Mouse (Mus musculus) embryonic facial prominence, embryonic 11.5 days (tissue): ENCODE measurements around the gene Fam207a. TPM values are rescaled to one million over a fixed set of nuclear protein-coding genes. Genes with fewer than 3 reads are reported as not detected.

Experiments used
- ATAC-seq: fragments of 200-750 bp; cut with Nextera tagmentation; replicated peaks from 2 replicates; pipeline ENCODE4 v1.8.0; 2017; ENCODE audit warnings: low read depth; ENCODE audit not compliant: insufficient number of reproducible peaks, low FRiP score, low TSS enrichment
- DNase-seq: peaks from one replicate; pipeline ENCODE4 v3.0.0-alpha.2; 2015; ENCODE audit warnings: low spot score
- H3K27ac ChIP-seq: fragments of 300-500 bp; sonication (generic); replicated peaks from 2 replicates; pipeline ENCODE4 v1.5.1; 2014; ENCODE audit warnings: mild to moderate bottlenecking, low read depth, low read length, control low read depth
- H3K27me3 ChIP-seq: fragments of 300-500 bp; sonication (generic); 2 replicates; pipeline ENCODE4 v1.6.1; 2014; ENCODE audit warnings: mild to moderate bottlenecking, low read length, moderate library complexity, mixed read lengths; ENCODE audit not compliant: control insufficient read depth, insufficient read depth
- H3K36me3 ChIP-seq: fragments of 300-500 bp; sonication (generic); replicated peaks from 2 replicates; pipeline ENCODE4 v1.6.1; 2014; ENCODE audit warnings: low read depth, mild to moderate bottlenecking, low read length, moderate library complexity, mixed read lengths; ENCODE audit not compliant: control insufficient read depth, insufficient read depth
- H3K4me1 ChIP-seq: fragments of 300-500 bp; sonication (generic); 2 replicates; pipeline ENCODE4 v1.6.1; 2014; ENCODE audit warnings: low read length, mixed read lengths; ENCODE audit not compliant: control insufficient read depth, insufficient read depth
- H3K4me2 ChIP-seq: fragments of 300-500 bp; sonication (generic); 2 replicates; pipeline ENCODE4 v1.6.1; 2014; ENCODE audit warnings: low read depth, mild to moderate bottlenecking, control low read depth, low read length, moderate library complexity
- H3K4me3 ChIP-seq: fragments of 300-500 bp; sonication (generic); 2 replicates; pipeline ENCODE4 v1.5.1; 2014; ENCODE audit warnings: low read depth, low read length, control low read depth
- H3K9ac ChIP-seq: fragments of 300-500 bp; sonication (generic); replicated peaks from 2 replicates; pipeline ENCODE4 v1.6.1; 2014; ENCODE audit warnings: mild to moderate bottlenecking, control low read depth, low read length
- H3K9me3 ChIP-seq: fragments of 300-500 bp; sonication (generic); replicated peaks from 2 replicates; pipeline ENCODE4 v1.6.1; 2016; ENCODE audit warnings: mild to moderate bottlenecking, low read length, inconsistent platforms, mixed read lengths; ENCODE audit not compliant: control insufficient read depth
- WGBS: fragments of 180-500 bp; shearing (Covaris S2); extraction: QIAGEN DNeasy Blood & Tissue Kit; methylation state at CpG from one replicate; pipeline ENCODE4 v1.1.7; 2014; 5-methylcytosine and 5-hydroxymethylcytosine counted together
- polyA plus RNA-seq: library from polyadenylated mRNA; unstranded; fragments of >200 nt; fragmentation: Nextera tagmentation; extraction: Ambion mirVana; gene quantifications from 2 replicates; pipeline ENCODE4 v1.2.1, GENCODE M21; 2014

Gene Fam207a
- polyA plus RNA-seq, 1 experiment from 2014 or later, result 40.6 TPM

DNA sequence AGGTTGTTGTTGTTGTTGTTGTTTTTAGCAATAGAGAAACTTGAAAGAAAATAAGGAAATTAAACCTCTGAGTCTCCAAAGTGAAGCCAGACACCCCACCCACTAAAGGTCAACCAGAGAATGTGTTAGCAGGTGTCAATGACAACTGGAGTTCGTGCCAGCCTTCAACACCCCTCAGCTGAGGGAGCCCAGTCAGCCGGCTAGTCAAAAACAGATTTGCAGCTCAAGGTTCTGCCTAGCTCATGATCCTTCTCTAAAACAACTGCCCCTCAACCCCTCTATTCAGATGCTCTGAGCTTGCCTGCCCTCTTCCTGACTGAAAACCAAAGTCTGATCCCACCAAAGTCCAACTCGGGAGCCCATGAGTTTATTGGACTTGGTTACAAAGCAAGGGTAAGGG lies 73.8 kb downstream of the Fam207a start:
- no peak overlapping the region for H3K27ac ChIP-seq
- no peak overlapping the region for H3K4me2 ChIP-seq
- no peaks in the 10 kb centered on the region for H3K9me3 ChIP-seq
- no peak overlapping the region for H3K4me3 ChIP-seq
- WGBS, result 72% methylated on average over 3 of the region's 3 CpGs
- H3K4me1 ChIP-seq, result no peaks in the 10 kb centered on the region; the same call in 1 of the 2 replicates
- no peaks in the 10 kb centered on the region for H3K27me3 ChIP-seq
- DNase-seq, result no peak
- no peak for ATAC-seq
- H3K36me3 ChIP-seq, result no peaks in the 10 kb centered on the region
- H3K9ac ChIP-seq, result no peak overlapping the region

DNA sequence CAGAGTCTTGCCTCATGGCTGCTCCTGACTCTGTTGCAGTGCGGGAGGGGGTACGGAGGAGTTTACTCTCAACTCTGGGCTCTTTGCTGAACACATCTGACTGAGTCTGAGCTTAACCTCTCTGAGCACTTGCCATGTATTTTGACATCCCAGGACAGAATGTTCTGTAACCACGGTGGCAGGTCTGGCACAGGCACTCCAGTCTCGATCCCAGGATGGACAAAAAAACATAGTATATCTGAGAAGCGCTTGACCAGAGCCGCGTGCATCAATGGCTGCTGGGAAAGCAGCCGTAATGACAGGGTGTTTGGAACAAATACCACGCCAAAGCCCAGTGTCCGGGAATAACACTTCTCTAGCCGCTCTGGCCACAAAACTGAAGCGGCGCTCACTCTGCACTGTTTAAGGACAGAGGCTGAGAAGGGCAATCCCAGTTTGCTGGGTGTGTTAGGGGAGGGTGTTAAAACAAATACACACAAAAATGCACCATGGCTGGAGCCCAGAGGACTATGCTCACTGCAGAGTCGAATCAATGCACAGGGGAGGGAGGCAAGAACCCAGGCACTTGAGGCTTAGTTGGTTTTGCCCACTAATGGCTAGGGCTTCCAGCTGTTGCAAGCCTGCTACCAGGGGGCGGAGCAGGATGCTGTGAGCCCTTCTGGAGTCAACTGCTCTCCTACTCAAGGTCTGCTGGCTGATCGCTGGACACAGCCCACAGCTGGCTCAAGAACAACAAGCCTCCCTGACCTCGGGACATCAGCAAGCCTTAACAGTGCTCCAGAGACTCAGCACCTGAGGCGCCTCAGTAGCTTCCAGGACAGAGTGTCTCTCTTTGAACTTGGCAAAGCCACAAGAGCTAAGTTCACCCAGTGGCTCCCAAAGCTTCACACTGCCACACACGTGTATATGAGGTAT lies 74.5 kb downstream of the Fam207a start:
- Histone ChIP-seq H3K27ac (no peak overlapping the region; the same call in 1 of the 2 replicates), H3K4me1 (no peaks in the 10 kb centered on the region; the same call in 1 of the 2 replicates), H3K4me2 (no peak overlapping the region), H3K9me3 (no peaks in the 10 kb centered on the region), H3K4me3 (no peak overlapping the region), H3K27me3 (no peaks in the 10 kb centered on the region), H3K36me3 (no peaks in the 10 kb centered on the region), H3K9ac (no peak overlapping the region)
- ATAC-seq (no peak), DNase-seq (no peak)
- WGBS, result 64% methylated on average over 19 of the region's 19 CpGs

DNA sequence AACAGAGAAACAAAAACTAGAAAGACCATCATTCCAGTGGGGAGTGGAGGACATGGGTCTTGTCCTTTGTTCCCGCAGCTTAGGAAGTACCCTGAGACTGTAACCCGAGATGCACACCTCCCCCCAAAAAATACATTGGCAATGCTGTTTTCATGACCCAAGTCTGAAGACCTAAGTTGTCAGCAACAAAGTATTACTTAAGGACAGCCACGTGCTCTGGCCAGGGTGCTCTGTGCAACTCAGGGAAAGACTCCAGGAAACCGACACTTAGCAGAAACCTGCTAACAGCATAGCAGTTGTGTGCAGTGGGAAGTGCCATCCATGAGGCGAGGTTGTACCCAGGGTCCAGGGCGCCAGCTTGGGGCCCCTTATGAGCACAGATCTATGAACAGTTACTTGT lies 75.3 kb downstream of the Fam207a start:
- no peaks in the 10 kb centered on the region for H3K27me3 ChIP-seq
- H3K4me1 ChIP-seq, result no peaks in the 10 kb centered on the region; the same call in 1 of the 2 replicates
- ATAC-seq, result no peak
- H3K9me3 ChIP-seq, result no peaks in the 10 kb centered on the region
- no peak overlapping the region for H3K4me3 ChIP-seq
- H3K9ac ChIP-seq, result no peak overlapping the region
- DNase-seq, result no peak
- H3K36me3 ChIP-seq, result no peaks in the 10 kb centered on the region
- H3K27ac ChIP-seq, result no peak overlapping the region
- no peak overlapping the region for H3K4me2 ChIP-seq
- WGBS, result 49% methylated on average over 6 of the region's 6 CpGs

DNA sequence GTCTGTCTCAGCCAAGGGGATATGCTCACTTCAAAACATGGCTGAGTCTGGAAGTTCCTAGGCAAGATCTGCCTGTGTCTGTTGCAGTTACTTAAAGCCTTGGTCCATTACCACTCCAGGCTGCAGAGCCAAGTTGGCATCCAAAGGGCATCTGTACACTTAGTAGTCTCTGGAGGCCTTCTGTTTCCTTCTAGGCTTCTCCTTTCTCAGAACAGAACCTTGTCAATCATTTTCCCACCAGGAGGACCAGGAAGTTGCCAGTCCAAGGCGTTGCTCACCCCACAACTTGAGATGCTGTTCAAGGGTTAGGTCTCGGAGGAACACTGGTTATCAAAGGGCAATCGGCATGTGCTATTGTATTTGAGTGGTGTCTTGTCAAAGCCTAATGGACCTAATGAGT lies 76.6 kb downstream of the Fam207a start:
- H3K27ac ChIP-seq, result no peak overlapping the region
- no peak for DNase-seq
- no peaks in the 10 kb centered on the region for H3K27me3 ChIP-seq
- H3K4me1 ChIP-seq, result no peaks in the 10 kb centered on the region; the same call in 1 of the 2 replicates
- no peaks in the 10 kb centered on the region for H3K36me3 ChIP-seq
- H3K4me3 ChIP-seq, result no peak overlapping the region
- no peak overlapping the region for H3K9ac ChIP-seq
- no peaks in the 10 kb centered on the region for H3K9me3 ChIP-seq
- no peak overlapping the region for H3K4me2 ChIP-seq
- WGBS, result 83% methylated on average over 3 of the region's 3 CpGs
- no peak for ATAC-seq

DNA sequence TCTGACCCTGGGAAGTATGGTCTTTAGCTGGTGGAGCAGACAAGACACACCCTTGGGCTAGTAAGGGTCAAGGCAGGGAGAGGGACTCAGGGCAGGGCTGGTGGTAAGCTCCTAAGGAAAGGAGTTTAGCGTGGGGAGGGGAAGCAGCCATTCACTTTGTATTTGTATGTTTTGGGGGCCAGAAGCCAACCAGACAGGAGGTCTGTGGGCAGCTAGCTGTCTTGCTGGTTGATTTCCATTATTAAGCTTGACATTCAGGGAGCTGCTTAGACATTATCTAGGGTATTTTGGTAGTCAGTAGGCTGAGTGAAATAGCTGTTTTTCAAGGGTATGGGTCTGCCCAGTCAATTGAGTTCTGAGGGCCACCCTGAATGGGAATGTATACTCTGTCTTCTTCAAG lies 77.6 kb downstream of the Fam207a start:
- Histone ChIP-seq H3K4me3 (no peak overlapping the region), H3K4me1 (no peaks in the 10 kb centered on the region; the same call in 1 of the 2 replicates), H3K36me3 (no peaks in the 10 kb centered on the region), H3K4me2 (no peak overlapping the region), H3K27me3 (no peaks in the 10 kb centered on the region), H3K9ac (no peak overlapping the region), H3K9me3 (no peaks in the 10 kb centered on the region), H3K27ac (no peak overlapping the region)
- WGBS, result 50% methylated on average over 1 of the region's 1 CpGs
- DNase-seq (no peak), ATAC-seq (no peak)

Other genes with a start within 250 kb of the Fam207a start
- gene Adarb1, start 97.5 kb downstream of the Fam207a start, polyA plus RNA-seq, result 3.6 and 4.4 TPM in 2 replicates
- 1.3 and 1.4 TPM in 2 replicates for gene Itgb2, start 14.5 kb upstream of the Fam207a start, polyA plus RNA-seq
- gene Pttg1ip, start 65.9 kb upstream of the Fam207a start, polyA plus RNA-seq, result 89.2 and 95.6 TPM in 2 replicates
- 382 and 410 TPM in 2 replicates for gene Sumo3, start 90.3 kb upstream of the Fam207a start, polyA plus RNA-seq
- gene Gm49325, start 90.4 kb upstream of the Fam207a start, polyA plus RNA-seq, result 1.6 TPM in 1 of 2 replicates, not detected in the other
- gene Ube2g2, start 106.5 kb upstream of the Fam207a start, polyA plus RNA-seq, result 41.2 and 44.1 TPM in 2 replicates
- gene Tspear, start 170.8 kb upstream of the Fam207a start, polyA plus RNA-seq, result 0.39 and 0.64 TPM in 2 replicates
- gene Gm19402, start 175.0 kb upstream of the Fam207a start, polyA plus RNA-seq, result not detected in 2 replicates
- gene Gm9508, start 181.4 kb upstream of the Fam207a start, polyA plus RNA-seq, result not detected in 2 replicates
- gene Gm10272, start 190.8 kb upstream of the Fam207a start, polyA plus RNA-seq, result not detected in 2 replicates
- gene Gm10024, start 195.7 kb upstream of the Fam207a start, polyA plus RNA-seq, result not detected in 2 replicates
- gene Gm10142, start 200.0 kb upstream of the Fam207a start, polyA plus RNA-seq, result not detected in 2 replicates
- gene Krtap12-1, start 204.8 kb upstream of the Fam207a start, polyA plus RNA-seq, result not detected in 2 replicates
- not detected in 2 replicates for gene Gm10100, start 210.7 kb upstream of the Fam207a start, polyA plus RNA-seq
- gene Gm18596, start 226.9 kb upstream of the Fam207a start, polyA plus RNA-seq, result not detected in 2 replicates
- gene Gm9736, start 235.6 kb upstream of the Fam207a start, polyA plus RNA-seq, result not detected in 2 replicates
- not detected in 2 replicates for gene Gm3233, start 243.9 kb upstream of the Fam207a start, polyA plus RNA-seq